Mouse (Mus musculus) midbrain, embryonic 16.5 days (tissue): ENCODE data around the gene Capn7. TPM values are rescaled to one million over a fixed set of nuclear protein-coding genes. Genes with fewer than 3 reads are reported as not detected.

Experiments
- ATAC-seq: fragments of 200-750 bp; cut with Nextera tagmentation; 2 replicates; pipeline ENCODE4 v1.8.0; 2017; ENCODE audit warnings: moderate TSS enrichment
- H3K27ac ChIP-seq: fragments of 300-500 bp; sonication (generic); 2 replicates; pipeline ENCODE4 v1.5.1; 2014; ENCODE audit warnings: mild to moderate bottlenecking, low read length, mixed read lengths
- H3K27me3 ChIP-seq: fragments of 300-500 bp; sonication (generic); 2 replicates; pipeline ENCODE4 v1.6.1; 2014; ENCODE audit warnings: low read depth, low read length, mixed read lengths; ENCODE audit not compliant: control insufficient read depth, insufficient read depth
- H3K36me3 ChIP-seq: fragments of 300-500 bp; sonication (generic); 2 replicates; pipeline ENCODE4 v1.6.1; 2014; ENCODE audit warnings: mild to moderate bottlenecking, low read length, moderate library complexity, mixed read lengths; ENCODE audit not compliant: control insufficient read depth, insufficient read depth
- H3K4me1 ChIP-seq: fragments of 300-500 bp; sonication (generic); 2 replicates; pipeline ENCODE4 v1.6.1; 2014; ENCODE audit warnings: mild to moderate bottlenecking, low read length, mixed read lengths; ENCODE audit not compliant: control insufficient read depth, insufficient read depth
- H3K4me2 ChIP-seq: fragments of 300-500 bp; sonication (generic); 2 replicates; pipeline ENCODE4 v1.6.1; 2014; ENCODE audit warnings: mild to moderate bottlenecking, low read length, mixed read lengths
- H3K4me3 ChIP-seq: fragments of 300-500 bp; sonication (generic); 2 replicates; pipeline ENCODE4 v1.5.1; 2014; ENCODE audit warnings: low read depth, mild to moderate bottlenecking, low read length, moderate library complexity, mixed read lengths
- H3K9ac ChIP-seq: fragments of 300-500 bp; sonication (generic); 2 replicates; pipeline ENCODE4 v1.6.1; 2014; ENCODE audit warnings: low read depth, low read length, mixed read lengths
- H3K9me3 ChIP-seq: fragments of 300-500 bp; sonication (generic); replicated peaks from 2 replicates; pipeline ENCODE4 v1.6.1; 2014; ENCODE audit warnings: mild to moderate bottlenecking, low read length, mixed read lengths; ENCODE audit not compliant: control insufficient read depth, poor library complexity, severe bottlenecking
- WGBS: fragments of 180-500 bp; shearing (Covaris S2); extraction: QIAGEN DNeasy Blood & Tissue Kit; methylation state at CpG from one replicate; pipeline ENCODE4 v1.1.7; 2014; 5-methylcytosine and 5-hydroxymethylcytosine counted together
- polyA plus RNA-seq: library from polyadenylated mRNA; unstranded; fragments of >200 nt; fragmentation: Nextera tagmentation; extraction: Ambion mirVana; gene quantifications from 2 replicates; pipeline ENCODE4 v1.2.1, GENCODE M21; 2015

The Capn7 gene
- polyA plus RNA-seq, 1 experiment from 2014 or later: 88.8 TPM

- Histone ChIP-seq H3K9ac (no peak overlapping the region), H3K27me3 (no peaks in the 10 kb centered on the region), H3K4me1 (peaks cover 6% of the 10 kb centered on the region; the same call in 1 of the 2 replicates), H3K4me2 (no peak overlapping the region), H3K9me3 (no peaks in the 10 kb centered on the region), H3K4me3 (no peak overlapping the region), H3K36me3 (no peaks in the 10 kb centered on the region; the same call in 1 of the 2 replicates), H3K27ac (no peak overlapping the region)
- ATAC-seq: no peak
- 93% methylated on average over 7 of the region's 7 CpGs for WGBS
Measured at GRCm38 (mm10) chr14:31420562-31420961, 84.1 kb downstream of the Capn7 start.

GRCm38 (mm10) chr14:31420985-31421384, 84.5 kb downstream of the Capn7 start:
- Histone ChIP-seq H3K4me1 (peaks cover 6% of the 10 kb centered on the region; the same call in 1 of the 2 replicates), H3K4me3 (no peak overlapping the region), H3K4me2 (no peak overlapping the region), H3K36me3 (peaks cover 3% of the 10 kb centered on the region; the same call in 1 of the 2 replicates), H3K27ac (no peak overlapping the region), H3K27me3 (no peaks in the 10 kb centered on the region), H3K9ac (no peak overlapping the region), H3K9me3 (no peaks in the 10 kb centered on the region)
- no peak for ATAC-seq
- 51% methylated on average over 7 of the region's 7 CpGs for WGBS

Other genes with a start within 250 kb of the Capn7 start
- 38.4 and 57.0 TPM in 2 replicates for gene Smim4, start 207.7 kb upstream of the Capn7 start, polyA plus RNA-seq
- 170 and 199 TPM in 2 replicates for gene Nt5dc2, start 205.6 kb upstream of the Capn7 start, polyA plus RNA-seq
- 11.2 and 15.4 TPM in 2 replicates for gene Stab1, start 168.0 kb upstream of the Capn7 start, polyA plus RNA-seq
- 2.4 and 3.3 TPM in 2 replicates for gene Tnnc1, start 128.3 kb upstream of the Capn7 start, polyA plus RNA-seq
- 354 and 388 TPM in 2 replicates for gene Nisch, start 119.7 kb upstream of the Capn7 start, polyA plus RNA-seq
- 0.46 and 0.61 TPM in 2 replicates for gene Sema3g, start 118.8 kb upstream of the Capn7 start, polyA plus RNA-seq
- gene Phf7, start 85.3 kb upstream of the Capn7 start, polyA plus RNA-seq: 10.2 and 10.8 TPM in 2 replicates
- gene Bap1, start 85.2 kb upstream of the Capn7 start, polyA plus RNA-seq: 116 and 125 TPM in 2 replicates
- 4.9 TPM in 2 replicates for gene Dnah1, start 12.7 kb upstream of the Capn7 start, polyA plus RNA-seq
- 156 and 158 TPM in 2 replicates for gene Sh3bp5, start 99.4 kb downstream of the Capn7 start, polyA plus RNA-seq
- gene Eaf1, start 157.8 kb downstream of the Capn7 start, polyA plus RNA-seq: 7.3 and 8.6 TPM in 2 replicates
- 43.1 and 48.3 TPM in 2 replicates for gene Mettl6, start 158.4 kb downstream of the Capn7 start, polyA plus RNA-seq